Mouse (Mus musculus) gastrocnemius, adult 2 months (tissue): ENCODE measurements around the gene Nudt14. TPM values are rescaled to one million over a fixed set of nuclear protein-coding genes. Genes with fewer than 3 reads are reported as not detected.

Experiments used
- DNase-seq: peaks from one replicate; pipeline ENCODE4 v3.0.0; 2022
- H3K27ac ChIP-seq: fragments of 200-600 bp; 2 replicates; pipeline ENCODE4 v1.8.1; 2022; ENCODE audit warnings: mild to moderate bottlenecking
- H3K4me3 ChIP-seq: fragments of 200-600 bp; 2 replicates; pipeline ENCODE4 v1.8.1; 2022; ENCODE audit warnings: mild to moderate bottlenecking, moderate library complexity
- CTCF ChIP-seq: fragments of 200-600 bp; IDR thresholded peaks from 2 replicates; pipeline ENCODE4 v1.8.1; 2022; ENCODE audit warnings: antibody characterized with exemption, mild to moderate bottlenecking, moderate library complexity
- intact Hi-C: fragments of 180-260 bp; cut with DNase I; formaldehyde crosslinking; loops from one replicate; pipeline ENCODE4 v1.15.1; 2025
- total RNA-seq, 2 experiments: library from RNA; stranded (reverse); gene quantifications; 2 replicates each; pipeline ENCODE4 v1.2.3; 2021

The Nudt14 gene
- total RNA-seq, 2 experiments from 2014 or later = 5.4 to 7.9 TPM

DNA sequence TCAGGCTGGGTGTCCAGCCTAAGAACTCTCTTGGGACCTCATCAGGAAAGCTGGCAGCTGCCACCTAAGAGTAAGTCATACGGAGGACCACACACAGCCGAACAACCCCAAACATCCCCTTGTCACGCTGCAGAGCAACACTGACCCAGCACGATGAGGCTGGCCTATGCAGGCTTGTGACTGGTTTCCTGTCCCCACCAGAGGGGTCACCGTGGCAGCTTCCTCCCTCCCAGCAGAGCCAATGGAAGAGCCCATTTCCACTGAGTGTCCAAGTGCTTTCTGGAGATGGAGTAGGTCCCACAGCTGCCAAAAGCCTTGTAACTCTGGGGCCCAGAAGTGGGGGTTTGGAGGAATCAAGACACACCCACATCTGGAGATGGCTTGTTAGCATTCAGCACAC, 19.9 kb upstream of the Nudt14 start:
- intact Hi-C loops = no loop called here
- Histone ChIP-seq H3K27ac (peak overlapping the region; percentile 85), H3K4me3 (peak overlapping the region; percentile 21)
- no peak for DNase-seq
- TF ChIP-seq CTCF = no peak

DNA sequence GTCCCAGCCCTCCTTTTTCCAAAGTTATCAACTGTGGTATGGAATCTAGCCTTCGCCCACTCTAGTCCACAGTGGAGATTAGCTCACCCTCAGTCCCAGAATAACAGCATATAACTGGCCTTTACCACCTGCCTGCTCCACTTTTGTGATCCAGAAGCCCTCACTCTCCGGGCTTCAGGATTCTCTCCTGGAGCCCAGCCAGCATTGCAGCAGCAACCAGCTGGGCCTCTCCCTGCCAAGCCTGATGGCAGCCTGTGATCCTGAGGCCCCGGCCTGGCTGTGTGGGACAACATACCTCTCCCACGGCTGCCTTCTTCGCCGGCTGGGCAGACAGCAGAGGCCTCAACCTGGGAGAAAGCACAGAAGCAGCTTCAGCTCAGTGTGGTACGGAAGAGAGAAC, 19.5 kb upstream of the Nudt14 start:
- no peak for TF ChIP-seq CTCF
- H3K27ac ChIP-seq = peak overlapping the region; percentile 85
- no peak overlapping the region; the same call in 1 of the 2 replicates for H3K4me3 ChIP-seq
- intact Hi-C loops = no loop called here
- peak; percentile 89 for DNase-seq

DNA sequence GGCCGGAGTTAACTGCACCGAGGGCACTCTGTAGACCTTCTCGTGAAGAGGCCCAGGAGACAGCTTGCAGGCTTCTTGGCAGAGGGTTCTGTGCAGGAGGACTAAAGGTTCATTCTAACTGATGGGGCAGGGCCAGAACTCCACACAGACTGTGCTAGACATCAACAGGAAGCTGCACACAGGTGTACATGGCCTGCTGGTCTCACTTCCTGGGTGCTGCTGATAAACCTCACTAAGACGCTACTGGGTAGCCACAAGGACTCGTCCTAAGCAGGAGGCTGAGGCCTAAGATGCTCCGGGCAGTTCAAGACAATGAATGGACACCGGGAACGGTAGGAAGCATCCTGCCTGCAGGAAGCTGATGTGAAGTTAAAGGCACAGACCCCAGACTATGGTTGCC, 17.5 kb upstream of the Nudt14 start:
- intact Hi-C loops = loop anchor here (5.0 kb wide), 2 partner anchors 82 to 118 kb away; no protein-coding TSS in a partner anchor
- no peak for TF ChIP-seq CTCF
- Histone ChIP-seq H3K27ac (no peak overlapping the region), H3K4me3 (no peak overlapping the region)
- DNase-seq = no peak

DNA sequence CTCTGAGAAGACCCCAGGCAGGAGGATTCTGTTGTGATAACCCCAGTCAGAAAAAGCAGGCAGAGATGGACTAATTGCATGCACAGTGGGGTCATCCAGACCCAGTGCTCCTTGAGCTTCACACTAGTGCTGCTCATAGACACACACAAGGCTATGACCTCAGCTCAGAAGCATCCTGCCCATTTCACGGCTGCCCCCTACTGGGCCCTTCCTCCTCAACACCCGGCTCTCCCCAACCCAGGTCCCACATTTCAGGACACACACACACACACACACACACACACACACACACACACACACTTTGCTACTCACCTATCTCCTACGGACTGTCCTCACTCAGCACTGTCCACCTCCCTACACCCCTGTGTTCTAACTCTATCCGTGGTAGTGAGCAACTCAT, 16.4 kb upstream of the Nudt14 start:
- Histone ChIP-seq H3K4me3 (no peak overlapping the region), H3K27ac (peak overlapping the region; percentile 35; the same call in 1 of the 2 replicates)
- intact Hi-C loops = loop anchor here (5.0 kb wide), 2 partner anchors 81 to 119 kb away; no protein-coding TSS in a partner anchor
- DNase-seq = peak; percentile 71
- peak; percentile 59 for TF ChIP-seq CTCF

DNA sequence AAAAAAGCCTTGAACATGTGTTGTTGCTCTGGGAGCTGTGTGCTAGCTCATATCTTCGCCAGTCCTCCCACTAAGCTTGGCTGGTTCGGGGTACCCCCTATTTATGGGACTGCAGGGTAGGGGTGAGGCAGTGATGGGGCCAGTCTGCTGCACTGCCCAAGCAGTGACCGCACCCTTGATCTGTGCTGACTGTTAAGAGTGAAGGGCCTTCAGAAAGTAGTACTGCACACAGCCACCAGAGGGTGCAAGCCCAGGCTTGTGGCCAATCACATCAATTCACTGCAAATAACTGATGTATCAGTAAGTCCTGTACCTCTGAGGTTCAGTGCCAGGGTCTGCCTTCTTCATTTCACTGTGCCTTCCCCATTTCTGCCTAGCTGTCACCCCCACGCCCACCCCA, 13.9 kb upstream of the Nudt14 start:
- peak; percentile 93 for TF ChIP-seq CTCF
- intact Hi-C loops = loop anchor here (5.0 kb wide), 2 partner anchors 78 to 122 kb away; no protein-coding TSS in a partner anchor
- peak; percentile 78 for DNase-seq

DNA sequence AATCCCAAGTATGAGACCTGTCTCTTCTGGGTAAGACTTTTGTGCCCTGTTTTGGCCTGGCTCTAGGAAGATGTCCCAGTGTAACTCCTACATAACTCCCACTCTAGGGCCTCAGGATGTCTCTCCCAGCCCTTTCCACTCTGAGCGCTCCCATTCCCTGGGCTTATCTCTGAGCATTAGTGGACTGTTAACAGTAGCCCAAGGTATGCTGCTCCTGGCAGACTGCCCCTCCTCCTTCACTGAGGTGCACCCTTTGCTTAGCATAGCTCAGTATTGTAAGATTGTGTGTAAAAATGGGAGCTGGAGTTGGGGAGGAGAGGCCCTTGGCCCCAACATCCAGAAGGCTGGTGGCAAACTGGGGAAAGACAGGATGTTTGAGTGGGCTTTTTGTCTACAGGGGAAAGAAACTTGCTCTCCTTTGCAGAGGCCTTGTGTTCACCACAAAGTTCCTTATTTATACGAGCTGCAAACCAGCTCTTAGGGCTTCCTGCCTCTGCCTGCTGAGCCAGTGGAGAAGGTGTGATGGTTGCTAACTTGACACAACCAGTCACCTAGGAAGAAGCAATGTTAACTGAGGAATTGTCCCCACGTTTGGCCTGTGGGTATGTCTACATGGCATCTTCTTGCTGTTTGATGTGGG, 11.1 kb upstream of the Nudt14 start:
- intact Hi-C loops = no loop called here
- DNase-seq = no peak
- Histone ChIP-seq H3K27ac (peak overlapping the region; percentile 66), H3K4me3 (no peak overlapping the region)
- TF ChIP-seq CTCF = no peak

More for the DNA sequence above, 13.9 kb upstream of the Nudt14 start:
- H3K27ac ChIP-seq = peak overlapping the region; percentile 46; the same call in 1 of the 2 replicates
- no peak overlapping the region for H3K4me3 ChIP-seq

DNA sequence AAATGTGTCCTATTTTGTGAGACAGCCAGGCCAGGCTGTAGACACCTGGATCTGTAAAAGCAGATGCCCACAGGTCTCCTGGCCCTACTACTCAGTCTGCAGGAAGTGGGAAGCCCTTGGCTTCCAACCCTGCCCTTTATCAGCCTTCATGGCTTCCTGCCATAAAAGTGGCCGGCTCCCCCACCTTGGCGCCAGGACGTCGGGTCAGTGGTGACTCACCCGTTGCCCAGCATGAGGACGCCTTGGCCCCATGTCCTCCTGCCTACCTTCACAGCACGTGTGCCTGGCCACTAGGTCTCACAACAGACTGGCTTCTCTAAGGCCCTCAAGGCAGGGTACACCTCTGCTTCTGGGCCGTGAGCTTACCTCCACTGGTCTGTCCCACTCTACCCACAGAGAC, 10.5 kb upstream of the Nudt14 start:
- intact Hi-C loops = no loop called here
- TF ChIP-seq CTCF = no peak
- Histone ChIP-seq H3K27ac (peak overlapping the region; percentile 76), H3K4me3 (no peak overlapping the region)
- DNase-seq = peak; percentile 46

DNA sequence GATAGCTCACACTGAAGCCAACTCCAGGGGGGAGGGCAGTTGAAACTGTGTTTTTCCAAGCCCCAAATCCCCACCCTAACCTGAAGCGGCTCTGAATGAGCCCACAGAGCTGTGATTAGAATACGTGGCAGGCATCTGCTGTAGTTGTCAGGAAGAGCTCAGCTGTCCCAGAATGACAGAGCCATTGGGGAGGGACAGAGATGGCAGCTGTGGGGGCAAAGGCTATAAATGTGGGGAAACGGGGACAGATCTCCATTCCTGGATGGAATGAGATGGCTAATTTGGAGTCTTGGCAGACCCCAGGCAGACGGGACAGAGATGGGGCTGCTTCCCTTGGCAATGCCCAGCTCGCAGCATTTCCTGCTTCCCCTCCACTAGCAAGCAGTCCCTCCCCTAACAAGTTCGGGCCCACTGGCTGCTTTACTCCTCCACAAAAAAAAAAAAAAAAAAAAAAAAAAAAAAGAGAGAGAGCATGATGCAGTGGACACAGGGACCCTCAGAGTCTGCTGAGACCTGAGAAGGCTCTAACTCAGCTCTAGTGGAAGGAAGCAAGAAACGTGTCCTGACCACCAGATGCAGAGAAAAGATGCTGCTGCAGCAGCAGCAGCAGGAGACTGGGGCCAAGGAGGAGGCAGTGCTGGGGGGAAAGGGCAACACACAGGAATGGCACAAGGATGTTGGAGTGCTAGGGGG, 9.4 kb upstream of the Nudt14 start:
- H3K4me3 ChIP-seq = no peak overlapping the region; the same call in 1 of the 2 replicates
- TF ChIP-seq CTCF = no peak
- peak overlapping the region; percentile 76 for H3K27ac ChIP-seq
- DNase-seq = no peak
- intact Hi-C loops = no loop called here

DNA sequence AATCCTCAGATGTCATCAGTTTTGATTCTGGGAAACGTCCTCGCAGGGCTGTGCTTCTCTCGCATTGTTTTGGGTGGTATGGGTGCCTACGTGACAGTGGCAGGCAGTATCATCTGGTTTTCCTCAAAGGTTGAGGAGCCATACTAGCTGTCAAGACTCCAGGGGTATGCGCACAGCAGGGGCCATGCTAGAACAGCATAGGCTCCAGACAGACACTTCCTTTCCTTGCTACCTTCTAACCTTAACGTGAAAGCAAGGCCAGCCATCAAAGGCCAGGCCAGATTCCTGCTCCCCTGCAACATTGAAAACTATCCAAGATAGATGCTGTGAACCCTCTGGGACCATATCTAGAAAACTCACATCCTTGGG, 8.8 kb upstream of the Nudt14 start:
- Histone ChIP-seq H3K4me3 (peak overlapping the region; percentile 81), H3K27ac (peak overlapping the region; percentile 76)
- intact Hi-C loops = no loop called here
- TF ChIP-seq CTCF = no peak
- DNase-seq = no peak

DNA sequence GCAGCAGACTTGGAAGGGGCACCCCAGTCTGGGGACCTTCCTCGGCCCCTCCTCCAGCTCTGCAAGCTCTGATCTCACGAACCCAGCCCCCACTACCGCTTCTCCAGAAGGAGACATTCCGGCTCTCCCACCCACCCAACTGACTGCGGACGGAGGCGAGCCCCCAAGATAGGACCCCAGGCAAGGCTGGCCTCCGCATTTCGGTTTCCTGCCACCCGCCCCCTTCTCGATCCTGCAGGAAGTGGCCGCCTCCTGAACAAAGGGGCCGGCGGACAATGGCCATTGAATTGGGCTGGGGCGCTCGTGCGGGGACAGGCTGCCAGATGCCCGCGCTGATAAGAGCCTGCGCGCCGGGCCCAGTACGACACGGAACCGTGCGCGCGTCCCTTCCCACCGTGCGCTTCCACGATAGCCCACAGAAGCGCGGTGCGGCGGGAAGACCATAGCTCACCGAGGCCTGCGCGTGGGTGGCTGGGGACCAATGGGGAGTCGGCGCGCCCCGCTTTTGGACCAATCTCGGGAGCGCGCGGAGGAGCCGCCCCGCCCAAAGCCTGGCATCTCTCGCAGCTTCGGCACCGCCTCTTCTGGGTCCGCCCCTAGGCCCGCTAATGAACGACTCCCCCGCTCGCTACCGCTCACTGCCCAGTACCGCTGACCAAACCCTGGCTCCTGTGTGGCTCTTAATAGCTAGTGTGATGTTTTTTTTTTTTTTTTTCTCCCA, 8.3 kb upstream of the Nudt14 start:
- peak overlapping the region; percentile 76 for H3K27ac ChIP-seq
- no peak for TF ChIP-seq CTCF
- intact Hi-C loops = no loop called here

DNA sequence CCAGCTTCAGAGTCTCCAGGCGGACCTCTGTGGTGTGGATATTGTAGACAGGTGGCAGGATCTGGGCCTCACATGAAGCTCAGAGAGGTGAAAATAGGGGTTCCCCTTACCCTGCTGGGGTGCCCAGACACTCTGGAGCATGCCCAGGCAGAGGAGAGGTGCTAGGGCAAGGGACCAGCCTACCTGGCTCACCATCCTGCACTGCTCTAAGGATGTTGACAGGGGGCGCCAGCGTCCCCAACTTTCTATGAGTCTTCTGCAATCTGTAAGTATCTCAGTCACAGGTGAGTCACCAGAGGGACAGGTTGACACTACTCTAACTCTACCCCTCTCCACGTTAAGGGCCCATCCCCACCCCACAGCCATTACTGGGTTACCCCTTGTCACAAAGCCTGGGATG, 5.4 kb upstream of the Nudt14 start:
- peak; percentile 56 for DNase-seq
- Histone ChIP-seq H3K4me3 (no peak overlapping the region), H3K27ac (no peak overlapping the region)
- peak; percentile 67 for TF ChIP-seq CTCF
- intact Hi-C loops = no loop called here

More for the DNA sequence above, 8.3 kb upstream of the Nudt14 start:
- peak overlapping the region; percentile 81 for H3K4me3 ChIP-seq
- peak; percentile 92 for DNase-seq

DNA sequence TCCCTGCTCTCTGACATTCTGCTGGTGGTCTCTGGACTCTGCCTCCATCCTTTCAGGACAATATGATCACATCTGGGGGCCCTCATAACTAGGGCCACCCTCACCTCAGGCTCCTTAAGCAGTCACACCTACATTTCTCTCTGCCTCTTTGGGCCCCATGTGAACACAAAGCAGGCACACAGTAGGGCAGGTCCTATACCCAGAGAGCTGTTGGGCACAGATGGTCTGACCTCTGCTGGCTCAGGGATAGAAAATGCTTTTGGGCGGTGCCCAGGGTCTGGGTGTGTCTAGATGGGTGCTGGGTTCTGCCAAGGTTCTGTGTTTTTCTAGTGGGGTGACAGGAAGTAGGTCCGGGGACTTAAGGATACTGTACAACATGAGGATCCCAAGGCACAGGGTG, 1.7 kb upstream of the Nudt14 start:
- intact Hi-C loops = loop anchor here (5.0 kb wide), 1 partner anchor 66 kb away; no protein-coding TSS in a partner anchor
- DNase-seq = no peak
- TF ChIP-seq CTCF = no peak

More for the DNA sequence above, 1.7 kb upstream of the Nudt14 start:
- Histone ChIP-seq H3K27ac (no peak overlapping the region), H3K4me3 (no peak overlapping the region)
